19 mouse cellular contexts compared by ENCODE assay signal in genomic region chr19:10307941-10308340, GRCm38 (mm10). TPM values are rescaled to one million over a fixed set of nuclear protein-coding genes. Genes with fewer than 3 reads are reported as not detected.
DNase-seq lines count a peak whose midpoint lies in the region; ATAC-seq and TF ChIP-seq lines count a peak whose summit lies in the region.
"Had no signal": no experiment of that assay in that cellular context is flagged by ENCODE, and none has a peak within 500 bp of the region (broad histone marks: within the 10 kb centered on the region; RNA-seq: fewer than 3 reads in every experiment).

No protein-coding gene starts in this region.

- peaks cover 23% of the 10 kb centered on the region for H3K4me1 ChIP-seq in forebrain, embryonic 13.5 days
- H3K4me1 ChIP-seq in forebrain, embryonic 11.5 days (replicated peaks; ENCODE audit: control insufficient read depth, insufficient read depth, low read length) = no peaks in the 10 kb centered on the region; the same call in none of the 2 replicates
- H3K4me1 ChIP-seq in lung, embryonic 14.5 days (ENCODE audit: insufficient read depth) = peaks cover 18% of the 10 kb centered on the region; the same call in 1 of the 2 replicates
- peaks cover 22% of the 10 kb centered on the region for H3K4me1 ChIP-seq in forebrain, embryonic 16.5 days (replicated peaks; ENCODE audit: control insufficient read depth, insufficient read depth, low read length)
- H3K4me1 ChIP-seq in heart, embryonic 12.5 days (replicated peaks) = peaks cover 18% of the 10 kb centered on the region

- no peak overlapping the region for H3K9ac ChIP-seq in forebrain, embryonic 13.5 days
- no peak overlapping the region for H3K9ac ChIP-seq in forebrain, embryonic 11.5 days (ENCODE audit: low read length)
- no peak overlapping the region for H3K9ac ChIP-seq in lung, embryonic 14.5 days
- peak overlapping the region; percentile 25; the same call in 1 of the 2 replicates for H3K9ac ChIP-seq in forebrain, embryonic 16.5 days (replicated peaks; ENCODE audit: low read depth, low read length)
- no peak overlapping the region for H3K9ac ChIP-seq in heart, embryonic 12.5 days
- H3K9ac ChIP-seq: embryonic facial prominence, embryonic 12.5 days; liver, embryonic 15.5 days; midbrain, embryonic 15.5 days had no signal

- H3K4me3 ChIP-seq in forebrain, embryonic 13.5 days = no peak overlapping the region
- H3K4me3 ChIP-seq in forebrain, embryonic 11.5 days (ENCODE audit: low read depth, low read length) = no peak overlapping the region
- no peak overlapping the region for H3K4me3 ChIP-seq in lung, embryonic 14.5 days (ENCODE audit: low read depth, low read length)
- H3K4me3 ChIP-seq in forebrain, embryonic 16.5 days (replicated peaks; ENCODE audit: low read length) = no peak overlapping the region
- H3K4me3 ChIP-seq in heart, embryonic 12.5 days = no peak overlapping the region
- H3K4me3 ChIP-seq: embryonic facial prominence, embryonic 12.5 days; heart, adult 2 months; hindbrain, embryonic 10.5 days; liver, embryonic 15.5 days; midbrain, embryonic 15.5 days had no signal

- no peak overlapping the region for H3K4me2 ChIP-seq in forebrain, embryonic 13.5 days
- no peak overlapping the region for H3K4me2 ChIP-seq in forebrain, embryonic 11.5 days (ENCODE audit: low read depth, low read length, severe bottlenecking)
- H3K4me2 ChIP-seq in lung, embryonic 14.5 days = 0 out of 2 replicates have a peak overlapping the region, but pooled peaks have one; percentile 5
- no peak overlapping the region for H3K4me2 ChIP-seq in forebrain, embryonic 16.5 days (ENCODE audit: low read length)
- no peak overlapping the region for H3K4me2 ChIP-seq in heart, embryonic 12.5 days
- H3K4me2 ChIP-seq: embryonic facial prominence, embryonic 12.5 days; liver, embryonic 15.5 days; midbrain, embryonic 15.5 days had no signal

- WGBS in forebrain, embryonic 13.5 days = 30% methylated on average over 6 of the region's 6 CpGs
- WGBS in forebrain, embryonic 11.5 days = 43% methylated on average over 6 of the region's 6 CpGs
- WGBS in lung, embryonic 14.5 days = 14% methylated on average over 6 of the region's 6 CpGs
- WGBS in forebrain, embryonic 16.5 days = 26% methylated on average over 6 of the region's 6 CpGs
- 42% methylated on average over 6 of the region's 6 CpGs for WGBS in heart, embryonic 12.5 days

- ATAC-seq in forebrain, embryonic 13.5 days = no peak
- ATAC-seq in forebrain, embryonic 11.5 days (replicated peaks; ENCODE audit: low FRiP score) = no peak
- peak; percentile 17; the same call in 1 of the 2 replicates for ATAC-seq in lung, embryonic 14.5 days (ENCODE audit: insufficient read depth)
- no peak; the same call in 1 of the 2 replicates for ATAC-seq in forebrain, embryonic 16.5 days
- ATAC-seq in heart, embryonic 12.5 days (ENCODE audit: insufficient number of reproducible peaks, low FRiP score) = no peak
- ATAC-seq: inflammation-experienced regulatory T-cells, adult 6 months; midbrain, embryonic 15.5 days had no signal

- peaks cover 13% of the 10 kb centered on the region for H3K27me3 ChIP-seq in forebrain, embryonic 13.5 days
- H3K27me3 ChIP-seq in forebrain, embryonic 11.5 days (ENCODE audit: control insufficient read depth, insufficient read depth, low read length) = 0 out of 2 replicates have a peak, but pooled peaks cover 2% of the 10 kb centered on the region
- H3K27me3 ChIP-seq in lung, embryonic 14.5 days (ENCODE audit: insufficient read depth, low read length) = peaks cover 4% of the 10 kb centered on the region; the same call in 1 of the 2 replicates
- H3K27me3 ChIP-seq in forebrain, embryonic 16.5 days (replicated peaks; ENCODE audit: control insufficient read depth, insufficient read depth, low read length) = no peaks in the 10 kb centered on the region
- H3K27me3 ChIP-seq in heart, embryonic 12.5 days (replicated peaks) = peaks cover 34% of the 10 kb centered on the region

- H3K9me3 ChIP-seq in forebrain, embryonic 13.5 days (replicated peaks) = no peaks in the 10 kb centered on the region
- no peaks in the 10 kb centered on the region for H3K9me3 ChIP-seq in forebrain, embryonic 11.5 days (ENCODE audit: control insufficient read depth, low read length)
- H3K9me3 ChIP-seq in lung, embryonic 14.5 days (ENCODE audit: low read depth, low read length) = no peaks in the 10 kb centered on the region
- no peaks in the 10 kb centered on the region for H3K9me3 ChIP-seq in forebrain, embryonic 16.5 days (ENCODE audit: control insufficient read depth, low read length)
- H3K9me3 ChIP-seq in heart, embryonic 12.5 days (replicated peaks) = no peaks in the 10 kb centered on the region
- H3K9me3 ChIP-seq: embryonic facial prominence, embryonic 12.5 days; hindbrain, embryonic 10.5 days; liver, embryonic 15.5 days; midbrain, embryonic 15.5 days had no signal

- H3K36me3 ChIP-seq in forebrain, embryonic 13.5 days (ENCODE audit: poor library complexity, severe bottlenecking) = no peaks in the 10 kb centered on the region
- no peaks in the 10 kb centered on the region for H3K36me3 ChIP-seq in forebrain, embryonic 11.5 days (ENCODE audit: control insufficient read depth, insufficient read depth, low read length)
- no peaks in the 10 kb centered on the region for H3K36me3 ChIP-seq in lung, embryonic 14.5 days (ENCODE audit: insufficient read depth)
- H3K36me3 ChIP-seq in forebrain, embryonic 16.5 days (ENCODE audit: control insufficient read depth, insufficient read depth) = no peaks in the 10 kb centered on the region
- no peaks in the 10 kb centered on the region for H3K36me3 ChIP-seq in heart, embryonic 12.5 days
- H3K36me3 ChIP-seq: embryonic facial prominence, embryonic 12.5 days; hindbrain, embryonic 10.5 days; liver, embryonic 15.5 days; midbrain, embryonic 15.5 days had no signal

- TF ChIP-seq CTCF in lung, embryonic 14.5 days (IDR thresholded peaks at IDR 0.05; ENCODE audit: low read depth) = no peak

- peak overlapping the region; percentile 36; the same call in 1 of the 2 replicates for H3K27ac ChIP-seq in forebrain, embryonic 13.5 days
- H3K27ac ChIP-seq in forebrain, embryonic 11.5 days (ENCODE audit: low read depth, low read length) = no peak overlapping the region
- peak overlapping the region; percentile 15; the same call in 1 of the 2 replicates for H3K27ac ChIP-seq in lung, embryonic 14.5 days (ENCODE audit: low read depth)
- H3K27ac ChIP-seq in forebrain, embryonic 16.5 days (ENCODE audit: low read length) = no peak overlapping the region
- no peak overlapping the region for H3K27ac ChIP-seq in heart, embryonic 12.5 days (ENCODE audit: poor library complexity, severe bottlenecking)
- H3K27ac ChIP-seq: embryonic facial prominence, embryonic 12.5 days; heart, adult 2 months; hindbrain, embryonic 10.5 days; liver, embryonic 15.5 days; midbrain, embryonic 15.5 days had no signal

- DNase-seq in forebrain, embryonic 11.5 days (ENCODE audit: low spot score) = no peak
- peak; percentile 40 for DNase-seq in lung, embryonic 14.5 days
- no peak for DNase-seq in lung, postnatal 14 days
- DNase-seq in 3T3-L1 (ENCODE audit: low read depth, low spot score) = peak; percentile 69
- DNase-seq in thymus, postnatal 4 days = no peak
- DNase-seq: adrenal gland, adult 8-10 months; cerebellum, adult 2 months; heart, adult 2 months; kidney, adult 9 months; kidney, postnatal 4 days; thymus, postnatal 36 days had no signal

RNA-seq across cellular contexts. Expression of gene Dagla, which starts 3.3 kb away (rescaled TPM):
- 3.2 TPM in 2 replicates for polyA plus RNA-seq in forebrain, embryonic 13.5 days (2015; fragmentation: Nextera tagmentation; extraction: Ambion mirVana)
- polyA plus RNA-seq in forebrain, embryonic 11.5 days (2014; fragmentation: Nextera tagmentation; extraction: Ambion mirVana) = 1.9 and 2.5 TPM in 2 replicates
- 2.5 and 3.4 TPM in 2 replicates for polyA plus RNA-seq in lung, embryonic 14.5 days (2014; fragmentation: Nextera tagmentation; extraction: Ambion mirVana)
- 8.1 and 8.4 TPM in 2 replicates for polyA plus RNA-seq in forebrain, embryonic 16.5 days (2015; fragmentation: Nextera tagmentation; extraction: Ambion mirVana)
- polyA plus RNA-seq in heart, embryonic 12.5 days (2016; fragmentation: Nextera tagmentation; extraction: Ambion mirVana) = 1.3 and 1.5 TPM in 2 replicates

Comparison
In these comparisons a context has a peak if more than half of its experiments do, and no peak if none do; other contexts are left out.
1. H3K27ac ChIP-seq: peak in forebrain, embryonic 13.5 days (single experiment) and lung, embryonic 14.5 days (single experiment); none in forebrain, embryonic 11.5 days (single experiment), forebrain, embryonic 16.5 days (single experiment) and heart, embryonic 12.5 days (single experiment).
2. DNase-seq: peak in lung, embryonic 14.5 days (single experiment) and 3T3-L1 (single experiment); none in forebrain, embryonic 11.5 days (single experiment), lung, postnatal 14 days (single experiment) and thymus, postnatal 4 days (single experiment).